27 mouse cellular contexts compared by ENCODE assay signal in genomic region chr11:107153645-107154044, GRCm38 (mm10). TPM values are rescaled to one million over a fixed set of nuclear protein-coding genes. Genes with fewer than 3 reads are reported as not detected.
A peak's percentile ranks its signal among the peaks of the same experiment; 100 is the strongest.
DNase-seq lines count a peak whose midpoint lies in the region; ATAC-seq and TF ChIP-seq lines count a peak whose summit lies in the region.
"Had no signal": no experiment of that assay in that cellular context is flagged by ENCODE, and none has a peak within 500 bp of the region (broad histone marks: within the 10 kb centered on the region; RNA-seq: fewer than 3 reads in every experiment).

No protein-coding gene starts in this region.

- ATAC-seq in intestine, embryonic 15.5 days: peak; percentile 55; the same call in 1 of the 2 replicates
- no peak; the same call in 1 of the 2 replicates for ATAC-seq in intestine, postnatal 0 days
- ATAC-seq: CD4-positive, CD25-positive, alpha-beta regulatory T cell, adult 4 months; forebrain, embryonic 14.5 days; forebrain, embryonic 16.5 days had no signal

- H3K27ac ChIP-seq in intestine, embryonic 15.5 days: no peak overlapping the region
- no peak overlapping the region for H3K27ac ChIP-seq in intestine, postnatal 0 days (ENCODE audit: low read depth, low read length)
- H3K27ac ChIP-seq: embryonic facial prominence, embryonic 13.5 days; embryonic facial prominence, embryonic 15.5 days; forebrain, embryonic 10.5 days; forebrain, embryonic 12.5 days had no signal

- TF ChIP-seq CTCF in intestine, postnatal 0 days (IDR thresholded peaks at IDR 0.05; ENCODE audit: low read depth): no peak

- no peaks in the 10 kb centered on the region for H3K9me3 ChIP-seq in intestine, embryonic 15.5 days
- H3K9me3 ChIP-seq in intestine, postnatal 0 days (ENCODE audit: control insufficient read depth): no peaks in the 10 kb centered on the region
- H3K9me3 ChIP-seq: embryonic facial prominence, embryonic 13.5 days; embryonic facial prominence, embryonic 15.5 days; forebrain, embryonic 10.5 days; forebrain, embryonic 12.5 days had no signal

- 66% methylated on average over 5 of the region's 5 CpGs for WGBS in intestine, embryonic 15.5 days
- 51% methylated on average over 5 of the region's 5 CpGs for WGBS in intestine, postnatal 0 days

- no peak overlapping the region for H3K9ac ChIP-seq in intestine, embryonic 15.5 days
- no peak overlapping the region for H3K9ac ChIP-seq in intestine, postnatal 0 days (ENCODE audit: low read depth, low read length)
- H3K9ac ChIP-seq: embryonic facial prominence, embryonic 13.5 days; embryonic facial prominence, embryonic 15.5 days; forebrain, embryonic 12.5 days had no signal

- H3K27me3 ChIP-seq in intestine, embryonic 15.5 days (replicated peaks): no peaks in the 10 kb centered on the region
- H3K27me3 ChIP-seq in intestine, postnatal 0 days (replicated peaks; ENCODE audit: control insufficient read depth, insufficient read depth, low read length): no peaks in the 10 kb centered on the region
- H3K27me3 ChIP-seq: CH12.LX; embryonic facial prominence, embryonic 13.5 days; embryonic facial prominence, embryonic 15.5 days; forebrain, embryonic 12.5 days had no signal

- H3K36me3 ChIP-seq in intestine, embryonic 15.5 days: no peaks in the 10 kb centered on the region
- H3K36me3 ChIP-seq in intestine, postnatal 0 days (ENCODE audit: control insufficient read depth, insufficient read depth): no peaks in the 10 kb centered on the region
- H3K36me3 ChIP-seq: embryonic facial prominence, embryonic 13.5 days; embryonic facial prominence, embryonic 15.5 days; forebrain, embryonic 10.5 days; forebrain, embryonic 12.5 days had no signal

- H3K4me2 ChIP-seq in intestine, embryonic 15.5 days (replicated peaks): no peak overlapping the region
- no peak overlapping the region for H3K4me2 ChIP-seq in intestine, postnatal 0 days (replicated peaks; ENCODE audit: low read depth)
- H3K4me2 ChIP-seq: embryonic facial prominence, embryonic 13.5 days; embryonic facial prominence, embryonic 15.5 days; forebrain, embryonic 12.5 days had no signal

- H3K4me1 ChIP-seq in intestine, embryonic 15.5 days (replicated peaks): no peaks in the 10 kb centered on the region
- H3K4me1 ChIP-seq in intestine, postnatal 0 days (replicated peaks; ENCODE audit: control insufficient read depth, insufficient read depth, low read length): no peaks in the 10 kb centered on the region
- H3K4me1 ChIP-seq: embryonic facial prominence, embryonic 13.5 days; embryonic facial prominence, embryonic 15.5 days; forebrain, embryonic 10.5 days; forebrain, embryonic 12.5 days had no signal

- intact Hi-C loops in left cerebral cortex, postnatal 14 days (cut with DNase I): no loop called here

- no peak overlapping the region for H3K4me3 ChIP-seq in intestine, embryonic 15.5 days (replicated peaks)
- H3K4me3 ChIP-seq in intestine, postnatal 0 days (ENCODE audit: low read depth, low read length): no peak overlapping the region
- H3K4me3 ChIP-seq: embryonic facial prominence, embryonic 13.5 days; embryonic facial prominence, embryonic 15.5 days; erythroblast, embryonic 14.5 days; forebrain, embryonic 10.5 days; forebrain, embryonic 12.5 days had no signal

- peak; percentile 48 for DNase-seq in ES-CJ7 (ENCODE audit: low read depth, low spot score)
- DNase-seq in ZHBTc4 (ENCODE audit: low read depth, low spot score): peak; percentile 59
- no peak for DNase-seq in frontal cortex, postnatal 36 days (ENCODE audit: low spot score in 2 of 2)
- no peak for DNase-seq in heart, adult 9 months (ENCODE audit: low spot score in 2 of 2)
- DNase-seq in left cerebral cortex, postnatal 14 days (ENCODE audit: low spot score in 2 of 2): no peak
- DNase-seq: adrenal gland, adult 2 months; adrenal gland, postnatal 10 days; adrenal gland, postnatal 25 days; B cell, adult 2 months; cerebellum, adult 11 months; cerebellum, adult 18-20 months; cerebellum, adult 8-10 months; cerebellum, adult 9-11 months; cerebellum, postnatal 14 days; cerebellum, postnatal 36 days; embryo, embryonic 11 days had no signal

RNA-seq across cellular contexts. Expression of gene Bptf, which starts 21.7 kb away (rescaled TPM):
- 21.6 and 26.4 TPM in 2 replicates for polyA plus RNA-seq in intestine, embryonic 15.5 days (2015; fragmentation: Nextera tagmentation; extraction: Ambion mirVana)
- 14.4 and 17.8 TPM in 2 replicates for polyA plus RNA-seq in intestine, postnatal 0 days (2015; fragmentation: Nextera tagmentation; extraction: Ambion mirVana)
- total RNA-seq in left cerebral cortex, postnatal 14 days (2021): 10 to 100 TPM; 57.9 to 59.8 TPM

RNA-seq across cellular contexts. Expression of gene Nol11, which starts 35.5 kb away (rescaled TPM):
- polyA plus RNA-seq in intestine, embryonic 15.5 days (2015; fragmentation: Nextera tagmentation; extraction: Ambion mirVana): 44.7 and 47.5 TPM in 2 replicates
- 14.8 TPM in 2 replicates for polyA plus RNA-seq in intestine, postnatal 0 days (2015; fragmentation: Nextera tagmentation; extraction: Ambion mirVana)
- 10 to 100 TPM; 24.8 to 25.6 TPM for total RNA-seq in left cerebral cortex, postnatal 14 days (2021)

Comparison
In these comparisons a context has a peak if more than half of its experiments do, and no peak if none do; other contexts are left out.
1. DNase-seq: peak in ES-CJ7 (single experiment) and ZHBTc4 (single experiment); none in frontal cortex, postnatal 36 days (0 of 2), heart, adult 9 months (0 of 2) and left cerebral cortex, postnatal 14 days (0 of 2).